In the genomic region with DNA sequence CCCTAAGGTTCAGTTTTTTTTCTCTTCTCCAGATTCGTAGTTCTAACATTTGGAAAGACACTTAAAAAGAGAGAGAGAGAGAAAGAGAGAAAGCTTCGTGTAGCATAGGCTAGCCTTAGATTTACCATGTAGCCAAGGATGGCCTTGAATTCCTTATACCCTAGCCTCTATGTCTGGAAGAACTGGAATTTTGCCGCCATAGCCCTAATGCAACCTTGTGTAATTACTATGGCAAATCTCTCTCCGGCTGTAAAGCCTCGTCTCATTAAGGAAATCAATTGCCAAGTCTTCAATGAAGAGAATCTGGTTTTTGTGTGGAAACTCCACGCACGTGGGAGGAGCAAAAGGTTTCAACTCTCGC, we compare ENCODE assay signal across 8 mouse cellular contexts. TPM values are rescaled to one million over a fixed set of nuclear protein-coding genes. Genes with fewer than 3 reads are reported as not detected.
A peak's percentile ranks its signal among the peaks of the same experiment; 100 is the strongest.
DNase-seq lines count a peak whose midpoint lies in the region; ATAC-seq lines count a peak whose summit lies in the region.

No protein-coding gene starts in this region.

- peak overlapping the region; percentile 90 for H3K4me2 ChIP-seq in kidney, embryonic 16.5 days (replicated peaks; ENCODE audit: low read depth, low read length)
- peak overlapping the region; percentile 95 for H3K4me2 ChIP-seq in embryonic facial prominence, embryonic 11.5 days (ENCODE audit: low read depth, low read length)
- H3K4me2 ChIP-seq in hindbrain, embryonic 14.5 days (replicated peaks) = peak overlapping the region; percentile 74
- peak overlapping the region; percentile 71 for H3K4me2 ChIP-seq in midbrain, embryonic 14.5 days (ENCODE audit: low read length)

- no peak overlapping the region for H3K27ac ChIP-seq in kidney, embryonic 16.5 days (ENCODE audit: low read length)
- no peak overlapping the region for H3K27ac ChIP-seq in embryonic facial prominence, embryonic 11.5 days (replicated peaks; ENCODE audit: low read depth, low read length)
- 0 out of 2 replicates have a peak overlapping the region, but pooled peaks have one; percentile 78 for H3K27ac ChIP-seq in hindbrain, embryonic 14.5 days
- H3K27ac ChIP-seq in midbrain, embryonic 14.5 days (replicated peaks; ENCODE audit: low read depth, low read length) = no peak overlapping the region

- H3K9me3 ChIP-seq in kidney, embryonic 16.5 days (ENCODE audit: low read length) = no peaks in the 10 kb centered on the region
- no peaks in the 10 kb centered on the region for H3K9me3 ChIP-seq in embryonic facial prominence, embryonic 11.5 days (replicated peaks; ENCODE audit: control insufficient read depth, low read length)
- no peaks in the 10 kb centered on the region for H3K9me3 ChIP-seq in hindbrain, embryonic 14.5 days (ENCODE audit: control insufficient read depth, low read length)
- H3K9me3 ChIP-seq in midbrain, embryonic 14.5 days (ENCODE audit: control insufficient read depth, low read length) = no peaks in the 10 kb centered on the region

- H3K36me3 ChIP-seq in kidney, embryonic 16.5 days (ENCODE audit: insufficient read depth, low read length) = no peaks in the 10 kb centered on the region
- H3K36me3 ChIP-seq in embryonic facial prominence, embryonic 11.5 days (replicated peaks; ENCODE audit: control insufficient read depth, insufficient read depth, low read depth, low read length) = no peaks in the 10 kb centered on the region
- no peaks in the 10 kb centered on the region for H3K36me3 ChIP-seq in hindbrain, embryonic 14.5 days (replicated peaks; ENCODE audit: control insufficient read depth, insufficient read depth)
- H3K36me3 ChIP-seq in midbrain, embryonic 14.5 days (ENCODE audit: control insufficient read depth, insufficient read depth, low read length) = no peaks in the 10 kb centered on the region

- H3K9ac ChIP-seq in kidney, embryonic 16.5 days (replicated peaks; ENCODE audit: low read length) = no peak overlapping the region
- no peak overlapping the region for H3K9ac ChIP-seq in embryonic facial prominence, embryonic 11.5 days (replicated peaks; ENCODE audit: low read length)
- no peak overlapping the region for H3K9ac ChIP-seq in hindbrain, embryonic 14.5 days
- no peak overlapping the region for H3K9ac ChIP-seq in midbrain, embryonic 14.5 days (replicated peaks; ENCODE audit: low read length)

- peaks cover 16% of the 10 kb centered on the region; the same call in 1 of the 2 replicates for H3K4me1 ChIP-seq in kidney, embryonic 16.5 days (ENCODE audit: insufficient read depth, low read length)
- 0 out of 2 replicates have a peak, but pooled peaks cover 2% of the 10 kb centered on the region for H3K4me1 ChIP-seq in embryonic facial prominence, embryonic 11.5 days (ENCODE audit: control insufficient read depth, insufficient read depth, low read length)
- H3K4me1 ChIP-seq in hindbrain, embryonic 14.5 days (replicated peaks; ENCODE audit: control insufficient read depth, insufficient read depth, low read length) = peaks cover 11% of the 10 kb centered on the region
- peaks cover 11% of the 10 kb centered on the region for H3K4me1 ChIP-seq in midbrain, embryonic 14.5 days (ENCODE audit: control insufficient read depth, insufficient read depth, low read length)

- peak; percentile 18 for ATAC-seq in kidney, embryonic 16.5 days (ENCODE audit: low FRiP score, low TSS enrichment)
- ATAC-seq in embryonic facial prominence, embryonic 11.5 days (replicated peaks; ENCODE audit: insufficient number of reproducible peaks, low FRiP score, low TSS enrichment, low read depth) = no peak
- peak; percentile 23; the same call in 1 of the 2 replicates for ATAC-seq in hindbrain, embryonic 14.5 days (ENCODE audit: low FRiP score)
- ATAC-seq in midbrain, embryonic 14.5 days (ENCODE audit: low FRiP score, low TSS enrichment) = peak; percentile 25; the same call in 1 of the 2 replicates

- WGBS in kidney, embryonic 16.5 days = 15% methylated on average over 8 of the region's 8 CpGs
- WGBS in embryonic facial prominence, embryonic 11.5 days = 25% methylated on average over 8 of the region's 8 CpGs
- 20% methylated on average over 8 of the region's 8 CpGs for WGBS in hindbrain, embryonic 14.5 days
- 18% methylated on average over 8 of the region's 8 CpGs for WGBS in midbrain, embryonic 14.5 days

- no peak for DNase-seq in kidney, adult 8-10 months
- no peak for DNase-seq in embryonic facial prominence, embryonic 11.5 days (ENCODE audit: low spot score)
- DNase-seq in hindbrain, embryonic 14.5 days (ENCODE audit: low spot score) = no peak
- DNase-seq in midbrain, embryonic 14.5 days = no peak
- DNase-seq in ovary, postnatal 10 days (ENCODE audit: low spot score) = no peak
- no peak for DNase-seq in cerebellum, postnatal 10 days
- DNase-seq in gastrocnemius, postnatal 36 days = no peak

- intact Hi-C loops in gastrocnemius, postnatal 36 days (cut with DNase I) = no loop called here

- peak overlapping the region; percentile 80 for H3K4me3 ChIP-seq in kidney, embryonic 16.5 days (ENCODE audit: low read length)
- H3K4me3 ChIP-seq in embryonic facial prominence, embryonic 11.5 days (ENCODE audit: low read depth, low read length) = peak overlapping the region; percentile 63
- H3K4me3 ChIP-seq in hindbrain, embryonic 14.5 days (replicated peaks; ENCODE audit: low read length) = peak overlapping the region; percentile 90
- peak overlapping the region; percentile 82 for H3K4me3 ChIP-seq in midbrain, embryonic 14.5 days (replicated peaks; ENCODE audit: low read depth, low read length)

- no peaks in the 10 kb centered on the region for H3K27me3 ChIP-seq in kidney, embryonic 16.5 days (ENCODE audit: insufficient read depth, low read length)
- peaks cover 6% of the 10 kb centered on the region for H3K27me3 ChIP-seq in embryonic facial prominence, embryonic 11.5 days (ENCODE audit: control insufficient read depth, insufficient read depth, low read length)
- H3K27me3 ChIP-seq in hindbrain, embryonic 14.5 days (ENCODE audit: control insufficient read depth, insufficient read depth, low read length) = no peaks in the 10 kb centered on the region
- no peaks in the 10 kb centered on the region for H3K27me3 ChIP-seq in midbrain, embryonic 14.5 days (ENCODE audit: control insufficient read depth, insufficient read depth, low read length)

RNA-seq across cellular contexts. Expression of a gene that starts 0.4 kb away (rescaled TPM):
- 6.8 and 8.6 TPM in 2 replicates for polyA plus RNA-seq in kidney, embryonic 16.5 days (2015; fragmentation: Nextera tagmentation; extraction: Ambion mirVana)
- 4.1 and 6.1 TPM in 2 replicates for polyA plus RNA-seq in embryonic facial prominence, embryonic 11.5 days (2014; fragmentation: Nextera tagmentation; extraction: Ambion mirVana)
- polyA plus RNA-seq in hindbrain, embryonic 14.5 days (2014; fragmentation: Nextera tagmentation; extraction: Ambion mirVana) = 18.9 and 19.5 TPM in 2 replicates
- 14.3 and 20.4 TPM in 2 replicates for polyA plus RNA-seq in midbrain, embryonic 14.5 days (2014; fragmentation: Nextera tagmentation; extraction: Ambion mirVana)
- 1 to 10 TPM; 2.3 to 2.8 TPM for total RNA-seq in gastrocnemius, postnatal 36 days (2021)

RNA-seq across cellular contexts. Expression of a gene that starts 12.4 kb away (rescaled TPM):
- polyA plus RNA-seq in kidney, embryonic 16.5 days (2015; fragmentation: Nextera tagmentation; extraction: Ambion mirVana) = 11.7 and 12.9 TPM in 2 replicates
- 8.7 and 9.6 TPM in 2 replicates for polyA plus RNA-seq in embryonic facial prominence, embryonic 11.5 days (2014; fragmentation: Nextera tagmentation; extraction: Ambion mirVana)
- 22.6 and 22.9 TPM in 2 replicates for polyA plus RNA-seq in hindbrain, embryonic 14.5 days (2014; fragmentation: Nextera tagmentation; extraction: Ambion mirVana)
- polyA plus RNA-seq in midbrain, embryonic 14.5 days (2014; fragmentation: Nextera tagmentation; extraction: Ambion mirVana) = 32.5 and 35.4 TPM in 2 replicates
- total RNA-seq in gastrocnemius, postnatal 36 days (2021) = 10 to 100 TPM; 22.1 to 30.6 TPM

RNA-seq across cellular contexts. Expression of a gene that starts 26.9 kb away (rescaled TPM):
- 363 and 374 TPM in 2 replicates for polyA plus RNA-seq in kidney, embryonic 16.5 days (2015; fragmentation: Nextera tagmentation; extraction: Ambion mirVana)
- 410 TPM in 2 replicates for polyA plus RNA-seq in embryonic facial prominence, embryonic 11.5 days (2014; fragmentation: Nextera tagmentation; extraction: Ambion mirVana)
- polyA plus RNA-seq in hindbrain, embryonic 14.5 days (2014; fragmentation: Nextera tagmentation; extraction: Ambion mirVana) = 215 and 231 TPM in 2 replicates
- 219 and 222 TPM in 2 replicates for polyA plus RNA-seq in midbrain, embryonic 14.5 days (2014; fragmentation: Nextera tagmentation; extraction: Ambion mirVana)
- 10 to 100 TPM; 78.9 to 95.1 TPM for total RNA-seq in gastrocnemius, postnatal 36 days (2021)

RNA-seq across cellular contexts. Expression of a gene that starts 32.8 kb away (rescaled TPM):
- polyA plus RNA-seq in kidney, embryonic 16.5 days (2015; fragmentation: Nextera tagmentation; extraction: Ambion mirVana) = 29.8 and 32.2 TPM in 2 replicates
- polyA plus RNA-seq in embryonic facial prominence, embryonic 11.5 days (2014; fragmentation: Nextera tagmentation; extraction: Ambion mirVana) = 17.3 and 18.8 TPM in 2 replicates
- polyA plus RNA-seq in hindbrain, embryonic 14.5 days (2014; fragmentation: Nextera tagmentation; extraction: Ambion mirVana) = 24.2 and 27.1 TPM in 2 replicates
- polyA plus RNA-seq in midbrain, embryonic 14.5 days (2014; fragmentation: Nextera tagmentation; extraction: Ambion mirVana) = 23.3 and 26.4 TPM in 2 replicates
- 1 to 10 TPM; 5.2 to 5.9 TPM for total RNA-seq in gastrocnemius, postnatal 36 days (2021)

RNA-seq across cellular contexts. Expression of a gene that starts 48.1 kb away (rescaled TPM):
- 19.5 and 20.6 TPM in 2 replicates for polyA plus RNA-seq in kidney, embryonic 16.5 days (2015; fragmentation: Nextera tagmentation; extraction: Ambion mirVana)
- polyA plus RNA-seq in embryonic facial prominence, embryonic 11.5 days (2014; fragmentation: Nextera tagmentation; extraction: Ambion mirVana) = 19.7 and 22.7 TPM in 2 replicates
- polyA plus RNA-seq in hindbrain, embryonic 14.5 days (2014; fragmentation: Nextera tagmentation; extraction: Ambion mirVana) = 15.6 and 20.1 TPM in 2 replicates
- 17.4 and 20.4 TPM in 2 replicates for polyA plus RNA-seq in midbrain, embryonic 14.5 days (2014; fragmentation: Nextera tagmentation; extraction: Ambion mirVana)
- 1 to 10 TPM in 1 of 2 experiments, under 1 TPM in 1; 0.84 to 1.1 TPM for total RNA-seq in gastrocnemius, postnatal 36 days (2021)
